Mouse (Mus musculus) A20 (cell line): ENCODE measurements at regions not wholly inside any gene's neighbourhood (a gene's known extent, or its start where the extent isn't known, plus 50 kb on each side); places are given as distances from the start of the nearest gene placed in this dataset.
A peak's percentile ranks its signal among the peaks of the same experiment; 100 is the strongest.

Source experiments
- DNase-seq: peaks from one replicate; pipeline ENCODE4 v3.0.0-alpha.2; 2011; ENCODE audit warnings: low read depth, low spot score

GRCm38 (mm10) chr6:102913776-102914175 is 340.9 kb upstream of the Cntn3 start:
- no peak for DNase-seq

DNA sequence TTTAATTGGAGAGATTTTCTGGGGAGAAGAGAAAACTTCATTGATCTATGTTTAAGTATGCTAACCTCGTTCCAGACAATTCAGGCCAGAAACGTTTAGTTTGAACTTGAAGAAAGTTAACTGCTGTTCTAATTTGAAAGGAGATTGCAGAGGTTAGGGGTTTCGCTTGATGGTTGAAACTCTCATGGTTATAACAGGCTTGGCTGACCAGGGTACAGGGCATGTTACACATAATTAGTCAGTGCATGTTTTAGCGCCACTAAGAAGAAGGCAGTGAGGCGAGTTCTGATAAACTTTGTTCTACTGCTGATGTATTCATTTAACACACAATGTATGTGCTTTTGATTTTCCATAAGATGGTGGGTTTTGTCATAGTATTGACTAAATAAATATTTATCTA is 331.1 kb upstream of the Cntn3 start:
- no peak for DNase-seq

DNA sequence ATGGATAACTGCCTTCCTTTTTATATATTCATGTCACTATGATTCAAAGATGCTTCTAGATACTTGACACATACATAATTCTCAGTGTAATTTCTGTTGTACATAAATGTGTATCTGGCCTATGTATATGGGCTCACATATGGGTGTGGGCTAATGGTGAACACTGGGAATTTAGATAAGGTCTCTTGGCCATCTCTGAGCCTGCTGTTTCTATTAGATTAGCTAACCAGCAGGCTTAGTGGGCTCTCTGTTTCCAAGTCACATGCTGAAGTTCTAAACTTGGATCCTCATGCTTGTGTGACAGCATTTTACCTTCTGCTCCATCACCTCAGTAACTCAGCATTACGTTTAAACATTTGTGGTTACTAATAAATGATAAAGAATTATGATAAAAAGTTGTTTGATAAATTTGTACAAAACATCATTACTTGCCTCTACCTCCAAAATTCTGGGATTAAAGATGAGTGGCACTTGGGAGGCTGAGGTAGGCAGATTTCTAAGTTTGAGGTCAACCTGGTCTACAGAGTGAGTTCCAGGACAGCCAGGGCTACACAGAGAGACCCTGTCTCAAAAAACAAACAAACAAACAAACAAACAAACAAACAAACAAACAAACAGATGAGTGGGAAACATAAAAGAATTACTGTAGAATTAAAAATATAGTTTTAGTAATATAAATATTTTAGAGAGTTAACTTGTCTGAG is 327.7 kb upstream of the Cntn3 start:
- DNase-seq = no peak

DNA sequence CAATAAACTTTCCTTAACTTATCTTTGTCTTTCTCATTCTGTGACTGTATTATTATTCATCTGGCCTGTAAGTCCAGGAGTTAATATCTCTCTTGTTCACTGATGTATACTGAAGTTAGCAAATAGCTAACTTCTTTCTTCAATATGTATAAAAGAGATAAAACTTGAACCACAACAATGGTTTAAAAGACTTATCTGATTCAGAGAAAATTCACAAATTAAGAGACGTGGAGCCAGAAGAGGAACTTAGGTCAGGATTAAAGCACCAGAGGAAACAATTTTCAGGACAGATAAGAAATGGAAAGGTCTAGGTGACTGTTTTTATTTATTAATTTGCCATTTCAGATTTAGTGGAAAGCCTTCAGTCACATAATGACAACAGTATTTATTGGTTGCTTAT is 295.5 kb upstream of the Cntn3 start:
- DNase-seq = no peak

- peak; percentile 24 for DNase-seq
Measured at GRCm38 (mm10) chr6:102844507-102844906, 271.6 kb upstream of the Cntn3 start.

GRCm38 (mm10) chr6:102833151-102833550 is 260.2 kb upstream of the Cntn3 start:
- DNase-seq = no peak
